Mouse (Mus musculus) cerebral cortex, adult 2 months (tissue): ENCODE measurements around the gene Whrn.

Experiments
- WGBS: fragments of 180-500 bp; shearing (Covaris S2); methylation state at CpG from one replicate; pipeline ENCODE4 v1.1.7; 2018; 5-methylcytosine and 5-hydroxymethylcytosine counted together

Whrn gene

DNA sequence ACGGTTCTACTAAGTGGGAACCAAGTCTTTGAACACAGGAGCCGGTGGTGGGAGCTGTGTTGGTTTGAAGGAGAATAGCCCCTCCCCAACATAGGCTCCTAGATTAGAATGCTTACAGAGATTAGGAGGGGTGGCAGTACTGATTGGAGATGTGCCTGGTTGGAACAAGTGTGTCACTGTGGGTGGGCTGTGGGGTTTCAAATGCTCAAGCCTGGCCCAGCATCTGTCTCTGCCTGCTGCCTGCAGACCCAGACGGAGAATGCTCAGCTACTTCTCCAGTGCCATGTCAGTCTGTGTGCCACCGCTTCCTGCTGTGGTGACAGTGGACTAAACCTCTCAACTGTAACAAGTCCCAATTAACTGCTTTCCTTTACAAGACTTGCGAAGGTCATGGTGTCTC is 45.2 kb downstream of the Whrn start:
- 72% methylated on average over 5 of the region's 5 CpGs for WGBS

DNA sequence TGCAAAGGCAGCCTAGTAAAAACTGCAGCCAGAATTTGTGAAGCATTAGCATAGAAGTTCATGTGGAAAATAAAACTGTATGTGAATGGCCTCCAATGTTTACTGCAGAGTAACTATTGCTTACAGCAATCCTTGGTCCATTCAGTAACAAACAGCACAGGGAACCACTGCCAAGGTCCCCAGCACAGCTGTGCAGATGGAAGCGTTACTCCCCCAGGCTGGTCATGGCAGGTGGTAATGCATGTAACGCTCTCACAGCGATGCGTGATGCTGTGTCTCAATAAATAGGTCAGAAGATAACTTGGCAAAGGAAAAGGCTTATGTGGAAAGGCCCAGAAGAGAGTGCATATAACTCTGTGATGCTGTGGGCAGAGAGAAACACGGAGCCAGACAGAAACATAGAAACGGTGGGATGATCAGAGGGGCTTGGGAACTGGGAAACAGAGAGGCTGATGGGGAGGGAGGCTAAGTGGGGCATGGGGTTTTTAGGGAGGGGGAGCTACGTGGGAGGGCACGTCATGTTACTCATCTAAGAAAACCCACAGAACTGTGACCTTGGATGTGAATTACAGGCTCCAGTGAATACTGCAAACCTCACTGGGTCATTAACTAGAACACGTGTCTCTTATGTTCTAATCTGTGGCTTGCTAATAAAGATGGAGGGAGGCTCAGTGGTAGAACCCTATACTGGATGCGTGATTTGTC is 51.3 kb downstream of the Whrn start:
- 64% methylated on average over 10 of the region's 10 CpGs for WGBS

DNA sequence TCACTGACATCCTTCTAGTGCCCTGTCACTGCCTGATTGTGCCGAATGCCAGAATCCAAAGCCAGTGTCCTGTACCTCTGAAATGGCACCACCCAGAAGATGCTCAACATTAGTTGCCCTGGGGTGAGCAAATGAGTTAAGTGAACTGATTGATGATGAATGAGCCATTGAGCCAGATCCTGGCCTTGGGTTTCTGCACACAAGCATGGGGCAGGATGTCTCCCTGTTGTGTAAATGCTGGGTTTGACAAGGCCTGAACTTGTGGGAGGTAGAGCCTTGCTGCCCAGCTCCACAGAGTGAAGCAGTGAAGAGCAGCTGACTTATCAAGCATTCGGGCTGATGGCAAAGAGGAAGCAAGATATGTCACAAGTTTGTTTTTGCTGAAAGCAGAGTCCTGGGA is 52.7 kb downstream of the Whrn start:
- WGBS = 84% methylated on average over 2 of the region's 2 CpGs

- WGBS = 91% methylated on average over 7 of the region's 7 CpGs
Observed at GRCm38 (mm10) chr4:63441616-63442015, 54.2 kb downstream of the Whrn start.

DNA sequence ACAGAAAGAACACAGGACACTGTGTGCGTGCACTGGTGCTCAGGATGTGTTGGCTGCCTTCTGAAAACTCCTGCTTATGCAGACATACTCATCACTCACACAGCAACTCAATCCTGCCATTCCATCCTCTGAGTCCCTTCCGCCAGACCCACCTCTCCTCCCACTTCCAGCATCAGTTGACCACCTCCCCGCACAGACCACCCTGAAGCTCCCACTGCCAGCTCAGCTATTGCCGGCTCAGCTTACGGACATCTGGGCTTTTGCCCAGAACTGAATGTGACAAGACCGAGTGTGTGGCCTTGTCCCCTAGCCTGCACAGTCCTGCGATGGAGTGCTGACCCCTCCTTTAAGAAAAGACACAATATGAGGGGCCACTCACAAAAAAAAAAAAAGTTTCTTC is 55.5 kb downstream of the Whrn start:
- WGBS = 76% methylated on average over 7 of the region's 7 CpGs

- 75% methylated on average over 5 of the region's 5 CpGs for WGBS
Observed at GRCm38 (mm10) chr4:63437968-63438367, 57.8 kb downstream of the Whrn start.

- WGBS = 73% methylated on average over 16 of the region's 16 CpGs
Observed at GRCm38 (mm10) chr4:63437119-63437815, 58.5 kb downstream of the Whrn start.

- 94% methylated on average over 9 of the region's 9 CpGs for WGBS
Observed at GRCm38 (mm10) chr4:63435402-63435801, 60.4 kb downstream of the Whrn start.

DNA sequence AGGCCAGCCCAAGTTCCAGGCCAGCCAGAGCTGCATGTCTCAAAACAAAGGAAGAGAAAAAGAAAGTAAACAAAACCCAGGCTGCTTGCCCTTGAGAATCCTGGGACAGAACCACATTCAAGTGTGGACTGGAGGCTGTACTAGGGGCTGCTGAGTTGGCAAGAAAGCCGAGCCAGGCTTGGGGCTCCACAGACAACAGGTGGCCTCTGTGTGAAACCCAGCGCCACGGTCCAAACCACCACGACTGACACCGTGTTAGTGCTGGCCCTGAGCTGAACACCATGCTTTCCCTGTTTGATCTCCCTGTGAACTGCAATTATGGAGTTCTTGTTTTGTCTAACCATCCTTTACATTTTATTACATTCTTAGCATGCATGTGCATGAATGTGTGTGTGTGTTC is 64.7 kb downstream of the Whrn start:
- 65% methylated on average over 5 of the region's 5 CpGs for WGBS

GRCm38 (mm10) chr4:63430357-63430756 is 65.4 kb downstream of the Whrn start:
- 68% methylated on average over 3 of the region's 3 CpGs for whole genome bisulfite sequencing

DNA sequence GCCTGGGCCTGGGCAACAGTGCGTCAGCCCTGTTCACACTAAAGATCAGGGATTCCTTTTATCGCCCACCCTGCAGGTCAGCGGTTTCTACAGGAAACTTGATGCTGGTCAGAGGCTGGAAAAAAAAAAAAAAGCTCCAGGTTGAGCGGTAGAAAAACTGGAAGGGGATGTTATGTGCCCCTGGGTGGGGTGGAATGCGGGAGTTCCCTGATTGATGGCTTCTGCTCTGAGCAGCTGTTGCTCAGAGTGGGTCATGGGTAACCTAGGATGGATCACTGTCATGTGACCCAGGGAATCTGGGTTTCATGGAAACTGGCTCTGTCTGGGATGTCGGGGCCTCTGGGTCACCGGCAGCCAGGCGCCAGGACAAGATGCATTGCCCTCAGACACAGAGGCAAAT is 69.5 kb downstream of the Whrn start:
- 97% methylated on average over 8 of the region's 8 CpGs for WGBS

GRCm38 (mm10) chr4:63423811-63424210 is 72.0 kb downstream of the Whrn start:
- WGBS = 73% methylated on average over 5 of the region's 5 CpGs

- 68% methylated on average over 1 of the region's 1 CpGs for WGBS
Observed at GRCm38 (mm10) chr4:63423231-63423630, 72.6 kb downstream of the Whrn start.

DNA sequence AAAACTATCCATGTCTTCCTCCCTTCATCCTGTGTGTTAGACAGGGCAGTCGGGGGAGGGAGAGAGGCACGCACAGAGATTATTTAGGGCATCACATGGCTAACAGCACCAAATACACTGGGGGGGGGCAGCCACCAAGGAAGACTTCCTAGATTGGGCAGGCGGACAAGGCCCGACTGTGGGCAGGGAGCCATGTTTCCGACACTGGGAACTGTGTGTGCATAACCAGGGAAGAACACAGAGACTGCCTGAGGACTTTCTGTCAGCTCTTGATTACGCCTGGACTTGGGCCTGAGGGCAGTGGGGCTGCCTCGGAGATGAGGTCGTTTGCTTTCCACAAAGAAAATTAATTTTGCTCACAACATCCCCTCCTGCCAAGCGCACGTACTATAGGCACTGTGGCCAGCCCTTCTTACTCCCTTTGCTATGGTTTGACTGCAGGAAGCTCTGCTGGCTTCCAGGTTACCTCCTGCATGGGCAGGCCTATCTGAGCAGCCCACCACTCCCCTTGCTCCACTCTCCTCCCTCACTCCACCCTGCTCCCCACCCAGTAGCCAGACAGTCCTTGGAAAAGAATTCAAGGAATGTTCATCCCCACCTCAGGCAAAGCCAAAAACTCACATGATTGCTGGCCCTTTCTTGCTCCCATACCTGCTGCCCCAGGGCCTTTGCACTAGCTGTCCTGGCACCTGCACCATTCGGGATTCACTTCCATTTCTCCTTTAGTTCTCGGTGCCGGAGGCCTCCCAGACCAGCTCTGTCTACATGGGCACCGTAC is 75.5 kb downstream of the Whrn start:
- 70% methylated on average over 14 of the region's 14 CpGs for WGBS

DNA sequence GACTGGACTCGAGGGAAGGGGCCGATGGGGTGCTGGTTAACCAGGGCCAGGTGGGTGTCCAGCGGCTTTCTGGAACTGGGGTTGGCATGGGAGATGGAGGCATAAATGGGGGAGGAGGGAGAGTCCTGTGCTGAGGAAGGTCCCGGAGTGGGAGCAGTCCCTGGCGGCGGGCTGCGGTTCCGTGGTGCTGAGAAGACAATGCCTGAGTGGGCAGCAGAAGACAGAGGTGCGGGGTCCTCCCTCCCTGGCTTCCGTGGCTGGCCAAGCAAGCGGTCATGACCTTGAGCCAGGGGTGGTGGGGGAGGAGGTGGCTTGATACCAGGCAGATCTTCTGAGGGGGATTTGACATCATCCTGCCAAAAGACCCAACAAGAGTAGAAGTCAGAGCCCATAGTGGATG is 77.5 kb downstream of the Whrn start:
- WGBS = 82% methylated on average over 11 of the region's 11 CpGs

GRCm38 (mm10) chr4:63417318-63417957 is 78.4 kb downstream of the Whrn start:
- WGBS = 18% methylated on average over 9 of the region's 9 CpGs

DNA sequence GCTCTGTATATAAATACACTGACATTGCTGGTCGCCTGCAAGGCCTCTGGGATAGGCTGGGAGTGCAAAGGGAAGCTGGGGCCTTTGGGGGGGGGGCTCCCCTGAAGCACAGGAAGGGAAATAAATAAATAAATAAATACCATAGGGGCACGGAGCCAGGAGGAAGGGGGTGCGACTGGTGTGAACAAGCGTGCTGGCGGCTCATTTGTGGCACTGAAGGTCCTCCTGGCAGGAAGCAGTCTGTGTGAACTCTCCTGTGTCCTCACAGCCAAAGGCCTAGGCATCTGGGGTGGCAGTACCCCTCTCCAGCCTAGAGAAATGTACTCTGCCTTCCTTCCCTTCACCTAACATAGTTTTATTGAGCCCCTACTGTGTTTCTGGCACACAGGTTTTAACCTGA is 80.8 kb downstream of the Whrn start:
- WGBS = 68% methylated on average over 5 of the region's 5 CpGs

- 75% methylated on average over 5 of the region's 5 CpGs for WGBS
Observed at GRCm38 (mm10) chr4:63411222-63411621, 84.6 kb downstream of the Whrn start.

DNA sequence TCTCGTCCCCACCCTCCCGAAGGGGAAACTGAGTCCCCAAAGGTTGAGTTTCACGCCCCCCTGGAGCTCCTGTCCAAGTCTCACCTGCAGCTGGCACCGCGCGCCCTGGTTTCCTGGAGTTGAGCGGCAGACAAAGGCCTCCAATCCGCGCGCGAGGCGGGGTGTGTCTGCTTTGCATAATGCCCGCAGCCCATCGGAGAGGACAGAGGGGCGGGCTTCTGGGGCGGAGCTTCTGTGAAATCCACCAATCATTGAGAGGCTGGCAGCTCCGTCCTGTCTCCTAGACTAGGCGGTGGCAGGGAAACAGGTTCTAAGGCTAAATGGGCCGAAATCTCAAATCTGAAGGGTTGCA is 85.2 kb downstream of the Whrn start:
- WGBS = 0% methylated on average over 19 of the region's 19 CpGs

- 1% methylated on average over 39 of the region's 39 CpGs for WGBS
Observed at GRCm38 (mm10) chr4:63409908-63410582, 85.7 kb downstream of the Whrn start.

DNA sequence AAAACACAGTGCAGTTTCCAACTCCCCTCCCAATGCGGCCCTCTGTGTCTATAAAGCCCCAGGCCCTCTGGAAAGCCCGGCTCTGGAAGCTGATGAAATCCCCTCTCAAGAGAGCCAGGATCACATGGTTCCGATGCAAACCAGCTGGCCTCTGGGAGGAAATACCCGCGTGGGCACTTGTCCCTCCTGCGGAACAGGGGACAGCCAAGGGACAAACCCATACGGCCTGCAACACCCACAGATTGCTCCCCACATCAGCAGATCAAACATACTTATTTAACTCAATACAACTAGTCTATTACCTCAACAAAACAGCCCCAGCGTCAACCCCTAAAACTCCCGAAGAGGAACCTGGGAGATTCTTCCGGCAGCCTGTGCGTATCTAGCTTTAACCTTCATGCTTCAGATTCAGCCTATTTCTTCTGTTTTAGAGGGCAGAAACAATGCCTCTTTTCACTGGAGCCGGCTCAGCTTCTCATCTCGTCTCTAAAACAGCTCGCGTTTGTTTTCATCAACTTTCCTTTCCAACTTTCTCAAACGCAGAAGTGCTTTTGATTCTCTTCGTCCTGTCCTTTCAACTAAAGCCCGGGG is 86.4 kb downstream of the Whrn start:
- 1% methylated on average over 18 of the region's 18 CpGs for WGBS
